Mouse (Mus musculus): ENCODE measurements around the gene Tspan4. TPM values are rescaled to one million over a fixed set of nuclear protein-coding genes. Genes with fewer than 3 reads are reported as not detected.

Gene Tspan4
- polyA plus RNA-seq, 1 experiment from 2014 or later, result 65.0 TPM

DNA sequence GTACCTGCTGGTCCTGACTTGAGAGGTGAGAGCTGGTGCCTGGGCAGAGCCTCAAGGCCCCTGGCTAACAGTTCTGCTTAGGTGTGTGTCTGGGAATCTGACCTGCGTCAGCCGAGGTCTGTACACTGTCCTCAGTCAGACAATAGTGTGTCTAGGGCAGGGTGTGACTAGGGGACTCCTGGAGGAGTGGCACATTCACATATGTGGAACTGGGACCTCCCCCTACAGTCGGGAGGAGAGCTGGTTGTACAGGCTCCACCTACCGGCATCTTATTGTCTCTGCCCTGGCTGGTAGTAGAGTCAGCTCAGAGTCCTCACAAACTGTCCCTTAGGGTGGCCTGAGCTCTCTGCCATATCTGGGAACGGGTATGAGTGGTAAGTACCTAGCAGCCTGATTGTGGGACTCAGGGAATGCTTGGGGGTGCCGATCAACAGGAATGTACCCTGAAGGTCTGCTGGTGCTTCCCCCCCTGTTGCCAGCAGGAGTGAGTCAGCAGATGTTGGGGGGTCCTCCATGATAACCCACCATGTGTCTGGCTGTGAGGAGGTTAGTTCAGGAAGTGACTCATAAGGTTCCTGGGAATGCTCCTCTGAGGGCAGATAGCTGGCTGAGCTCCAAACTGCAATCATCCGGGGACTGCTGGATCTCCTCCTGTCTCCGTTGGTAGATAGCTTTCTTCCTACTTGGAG lies 6.4 kb upstream of the Tspan4 start:
- Histone ChIP-seq H3K27ac (replicated peaks in 1 of 2; ENCODE audit: control insufficient read depth in 1 of 2, insufficient read depth in 1 of 2, low read depth in 2 of 2, low read length in 2 of 2) (peak overlapping the region; percentile 95 to 98), H3K4me3 (ENCODE audit: control insufficient read depth in 1 of 2, insufficient read depth in 1 of 2, low read depth in 1 of 2, low read length in 2 of 2) (peak overlapping the region; percentile 77 to 85), H3K4me2 (ENCODE audit: low read length) (peak overlapping the region; percentile 91), H3K9ac (ENCODE audit: low read length) (peak overlapping the region; percentile 96), H3K4me1 (ENCODE audit: control insufficient read depth in 2 of 2, insufficient read depth in 2 of 2, low read length in 2 of 2) (peaks cover 33 to 45% of the 10 kb centered on the region in 2 experiments), H3K9me3 (ENCODE audit: control insufficient read depth, low read length) (no peaks in the 10 kb centered on the region), H3K36me3 (ENCODE audit: control insufficient read depth, insufficient read depth, low read length) (peaks cover 38% of the 10 kb centered on the region), H3K27me3 (ENCODE audit: control insufficient read depth, insufficient read depth, low read length) (peaks cover 10% of the 10 kb centered on the region)
- peak; percentile 65 for ATAC-seq (ENCODE audit: insufficient number of reproducible peaks, insufficient read depth, low FRiP score, low read depth)
- 3% methylated on average over 8 of the region's 8 CpGs for WGBS

DNA sequence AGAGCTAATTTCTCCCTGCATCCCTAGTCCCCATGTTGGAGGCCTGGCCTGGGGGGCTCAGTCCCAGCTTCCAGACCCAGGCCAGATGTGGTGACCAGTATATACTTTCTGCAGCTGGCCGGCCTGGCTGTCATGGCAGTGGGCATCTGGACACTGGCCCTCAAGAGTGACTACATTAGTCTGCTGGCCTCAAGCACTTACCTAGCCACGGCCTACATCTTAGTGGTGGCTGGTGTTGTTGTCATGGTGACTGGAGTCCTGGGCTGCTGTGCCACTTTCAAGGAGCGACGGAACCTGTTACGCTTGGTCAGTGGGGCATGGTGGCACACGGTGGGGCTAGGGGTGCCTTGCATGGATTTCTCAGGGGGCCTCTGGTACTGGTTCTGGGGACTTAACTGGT lies 5.7 kb upstream of the Tspan4 start:
- no peaks in the 10 kb centered on the region for H3K9me3 ChIP-seq (ENCODE audit: control insufficient read depth, low read length)
- peaks cover 37 to 49% of the 10 kb centered on the region in 2 experiments for H3K4me1 ChIP-seq (ENCODE audit: control insufficient read depth in 2 of 2, insufficient read depth in 2 of 2, low read length in 2 of 2)
- peak overlapping the region; percentile 95 to 98 for H3K27ac ChIP-seq (replicated peaks in 1 of 2; ENCODE audit: control insufficient read depth in 1 of 2, insufficient read depth in 1 of 2, low read depth in 2 of 2, low read length in 2 of 2)
- H3K4me2 ChIP-seq (ENCODE audit: low read length), result peak overlapping the region; percentile 91
- peak overlapping the region; percentile 77 to 85; a peak in 2 of 4 replicates for H3K4me3 ChIP-seq (ENCODE audit: control insufficient read depth in 1 of 2, insufficient read depth in 1 of 2, low read depth in 1 of 2, low read length in 2 of 2)
- 87% methylated on average over 6 of the region's 6 CpGs for WGBS
- H3K9ac ChIP-seq (ENCODE audit: low read length), result peak overlapping the region; percentile 96
- ATAC-seq (ENCODE audit: insufficient number of reproducible peaks, insufficient read depth, low FRiP score, low read depth), result no peak
- H3K27me3 ChIP-seq (ENCODE audit: control insufficient read depth, insufficient read depth, low read length), result peaks cover 3% of the 10 kb centered on the region; the same call in 1 of the 2 replicates
- peaks cover 38% of the 10 kb centered on the region for H3K36me3 ChIP-seq (ENCODE audit: control insufficient read depth, insufficient read depth, low read length)

DNA sequence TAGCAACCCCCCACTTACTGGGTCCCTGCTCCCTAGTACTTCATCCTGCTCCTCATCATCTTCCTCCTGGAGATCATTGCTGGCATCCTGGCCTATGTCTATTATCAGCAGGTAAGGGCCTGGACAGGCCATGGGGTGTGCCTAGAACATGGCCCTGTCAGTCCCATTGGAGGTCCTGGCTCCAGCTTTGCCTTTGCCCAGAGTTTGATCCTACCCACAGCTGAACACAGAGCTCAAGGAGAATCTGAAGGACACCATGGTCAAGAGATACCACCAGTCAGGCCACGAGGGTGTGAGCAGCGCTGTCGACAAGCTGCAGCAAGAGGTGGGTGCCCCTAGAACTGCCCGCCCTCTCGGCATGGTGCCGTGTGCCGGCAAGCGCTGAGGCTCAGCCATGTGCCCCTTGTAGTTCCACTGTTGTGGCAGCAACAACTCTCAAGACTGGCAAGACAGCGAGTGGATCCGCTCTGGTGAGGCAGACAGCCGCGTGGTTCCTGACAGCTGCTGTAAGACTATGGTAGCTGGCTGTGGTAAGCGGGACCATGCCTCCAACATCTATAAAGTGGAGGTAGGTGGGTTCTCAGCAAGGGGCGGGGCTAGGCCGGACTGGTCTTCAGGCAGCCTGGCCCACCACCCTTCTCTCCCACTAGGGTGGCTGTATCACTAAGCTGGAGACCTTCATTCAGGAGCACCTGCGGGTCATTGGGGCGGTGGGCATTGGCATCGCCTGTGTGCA lies 5.0 kb upstream of the Tspan4 start:
- 84% methylated on average over 18 of the region's 18 CpGs for WGBS
- no peaks in the 10 kb centered on the region for H3K27me3 ChIP-seq (ENCODE audit: control insufficient read depth, insufficient read depth, low read length)
- H3K9me3 ChIP-seq (ENCODE audit: control insufficient read depth, low read length), result no peaks in the 10 kb centered on the region
- peak overlapping the region; percentile 96 for H3K9ac ChIP-seq (ENCODE audit: low read length)
- no peak overlapping the region for H3K4me3 ChIP-seq (ENCODE audit: control insufficient read depth in 1 of 2, insufficient read depth in 1 of 2, low read depth in 1 of 2, low read length in 2 of 2)
- H3K36me3 ChIP-seq (ENCODE audit: control insufficient read depth, insufficient read depth, low read length), result peaks cover 38% of the 10 kb centered on the region
- H3K27ac ChIP-seq (replicated peaks in 1 of 2; ENCODE audit: control insufficient read depth in 1 of 2, insufficient read depth in 1 of 2, low read depth in 2 of 2, low read length in 2 of 2), result peak overlapping the region in 1 of 2 experiments; percentile 98; a peak in 1 of 4 replicates
- no peak for ATAC-seq (ENCODE audit: insufficient number of reproducible peaks, insufficient read depth, low FRiP score, low read depth)
- peak overlapping the region; percentile 91 for H3K4me2 ChIP-seq (ENCODE audit: low read length)
- peaks cover 32 to 43% of the 10 kb centered on the region in 2 experiments for H3K4me1 ChIP-seq (ENCODE audit: control insufficient read depth in 2 of 2, insufficient read depth in 2 of 2, low read length in 2 of 2)

DNA sequence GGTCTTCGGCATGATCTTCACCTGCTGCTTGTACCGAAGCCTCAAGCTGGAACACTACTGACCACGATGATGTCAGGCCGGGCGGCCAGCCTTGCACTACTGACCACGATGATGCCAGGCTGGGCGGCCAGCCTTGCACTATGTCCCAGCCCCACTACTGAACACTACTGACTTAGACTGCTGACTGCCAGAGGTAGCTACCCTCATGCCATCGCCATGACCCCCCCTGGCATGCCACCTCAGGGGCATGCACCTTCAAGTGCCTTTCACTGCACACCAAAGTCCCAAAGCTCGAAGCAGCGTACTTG lies 4.4 kb upstream of the Tspan4 start:
- no peaks in the 10 kb centered on the region for H3K27me3 ChIP-seq (ENCODE audit: control insufficient read depth, insufficient read depth, low read length)
- H3K4me2 ChIP-seq (ENCODE audit: low read length), result no peak overlapping the region
- H3K4me1 ChIP-seq (ENCODE audit: control insufficient read depth in 2 of 2, insufficient read depth in 2 of 2, low read length in 2 of 2), result peaks cover 32 to 39% of the 10 kb centered on the region in 2 experiments
- no peak for ATAC-seq (ENCODE audit: insufficient number of reproducible peaks, insufficient read depth, low FRiP score, low read depth)
- 91% methylated on average over 10 of the region's 10 CpGs for WGBS
- peaks cover 38% of the 10 kb centered on the region for H3K36me3 ChIP-seq (ENCODE audit: control insufficient read depth, insufficient read depth, low read length)
- H3K9ac ChIP-seq (ENCODE audit: low read length), result no peak overlapping the region
- H3K9me3 ChIP-seq (ENCODE audit: control insufficient read depth, low read length), result no peaks in the 10 kb centered on the region
- H3K4me3 ChIP-seq (ENCODE audit: control insufficient read depth in 1 of 2, insufficient read depth in 1 of 2, low read depth in 1 of 2, low read length in 2 of 2), result no peak overlapping the region
- no peak overlapping the region for H3K27ac ChIP-seq (replicated peaks in 1 of 2; ENCODE audit: control insufficient read depth in 1 of 2, insufficient read depth in 1 of 2, low read depth in 2 of 2, low read length in 2 of 2)

DNA sequence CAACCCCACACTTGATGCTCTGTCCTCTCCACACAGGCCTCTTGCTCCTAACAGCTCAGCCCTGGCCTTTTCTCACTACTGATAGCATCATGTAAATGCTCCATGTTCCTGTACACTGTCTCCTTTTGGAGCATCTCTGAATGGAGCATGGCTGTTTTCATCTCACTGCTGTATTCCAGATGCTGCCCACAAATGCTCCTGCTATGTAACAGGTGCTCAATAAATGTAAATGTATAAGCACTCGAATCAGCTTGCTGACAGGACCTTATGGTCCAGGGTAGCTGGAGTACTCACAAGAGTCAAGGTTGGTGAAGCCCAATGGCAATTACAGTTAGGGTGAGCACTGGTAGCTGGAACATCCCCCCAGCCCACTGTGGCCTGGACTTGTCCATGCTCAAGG lies 3.8 kb upstream of the Tspan4 start:
- 93% methylated on average over 1 of the region's 1 CpGs for WGBS
- ATAC-seq (ENCODE audit: insufficient number of reproducible peaks, insufficient read depth, low FRiP score, low read depth), result no peak
- H3K9ac ChIP-seq (ENCODE audit: low read length), result no peak overlapping the region
- no peaks in the 10 kb centered on the region for H3K9me3 ChIP-seq (ENCODE audit: control insufficient read depth, low read length)
- no peak overlapping the region for H3K27ac ChIP-seq (replicated peaks in 1 of 2; ENCODE audit: control insufficient read depth in 1 of 2, insufficient read depth in 1 of 2, low read depth in 2 of 2, low read length in 2 of 2)
- no peaks in the 10 kb centered on the region for H3K27me3 ChIP-seq (ENCODE audit: control insufficient read depth, insufficient read depth, low read length)
- no peak overlapping the region for H3K4me3 ChIP-seq (ENCODE audit: control insufficient read depth in 1 of 2, insufficient read depth in 1 of 2, low read depth in 1 of 2, low read length in 2 of 2)
- H3K4me1 ChIP-seq (ENCODE audit: control insufficient read depth in 2 of 2, insufficient read depth in 2 of 2, low read length in 2 of 2), result peaks cover 38 to 45% of the 10 kb centered on the region in 2 experiments
- H3K36me3 ChIP-seq (ENCODE audit: control insufficient read depth, insufficient read depth, low read length), result peaks cover 38% of the 10 kb centered on the region
- no peak overlapping the region for H3K4me2 ChIP-seq (ENCODE audit: low read length)

DNA sequence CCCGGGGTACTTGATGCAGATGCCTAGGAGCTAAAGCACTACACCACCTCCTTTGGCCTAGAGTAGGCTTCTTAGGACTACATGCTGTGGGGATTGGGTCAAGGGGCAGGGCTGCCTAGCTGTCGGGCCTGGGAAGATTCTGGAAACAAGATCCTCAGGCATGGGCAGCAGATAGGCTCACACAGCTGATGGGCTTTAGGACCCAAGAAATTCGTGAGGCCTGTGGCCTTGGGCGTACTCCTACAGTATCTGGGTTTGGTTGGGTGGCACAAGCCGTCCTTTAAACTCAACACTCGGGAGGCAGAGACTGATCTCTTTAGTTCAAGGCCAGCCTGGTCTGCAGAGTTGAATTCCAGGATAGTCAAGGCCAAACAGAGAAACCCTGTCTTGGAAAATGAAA lies 2.8 kb upstream of the Tspan4 start:
- no peak overlapping the region for H3K4me3 ChIP-seq (ENCODE audit: control insufficient read depth in 1 of 2, insufficient read depth in 1 of 2, low read depth in 1 of 2, low read length in 2 of 2)
- no peaks in the 10 kb centered on the region for H3K27me3 ChIP-seq (ENCODE audit: control insufficient read depth, insufficient read depth, low read length)
- ATAC-seq (ENCODE audit: insufficient number of reproducible peaks, insufficient read depth, low FRiP score, low read depth), result no peak
- H3K36me3 ChIP-seq (ENCODE audit: control insufficient read depth, insufficient read depth, low read length), result peaks cover 38% of the 10 kb centered on the region
- no peak overlapping the region for H3K4me2 ChIP-seq (ENCODE audit: low read length)
- peaks cover 41 to 47% of the 10 kb centered on the region in 2 experiments for H3K4me1 ChIP-seq (ENCODE audit: control insufficient read depth in 2 of 2, insufficient read depth in 2 of 2, low read length in 2 of 2)
- H3K27ac ChIP-seq (replicated peaks in 1 of 2; ENCODE audit: control insufficient read depth in 1 of 2, insufficient read depth in 1 of 2, low read depth in 2 of 2, low read length in 2 of 2), result no peak overlapping the region
- no peaks in the 10 kb centered on the region for H3K9me3 ChIP-seq (ENCODE audit: control insufficient read depth, low read length)
- H3K9ac ChIP-seq (ENCODE audit: low read length), result no peak overlapping the region
- WGBS, result 78% methylated on average over 6 of the region's 6 CpGs

DNA sequence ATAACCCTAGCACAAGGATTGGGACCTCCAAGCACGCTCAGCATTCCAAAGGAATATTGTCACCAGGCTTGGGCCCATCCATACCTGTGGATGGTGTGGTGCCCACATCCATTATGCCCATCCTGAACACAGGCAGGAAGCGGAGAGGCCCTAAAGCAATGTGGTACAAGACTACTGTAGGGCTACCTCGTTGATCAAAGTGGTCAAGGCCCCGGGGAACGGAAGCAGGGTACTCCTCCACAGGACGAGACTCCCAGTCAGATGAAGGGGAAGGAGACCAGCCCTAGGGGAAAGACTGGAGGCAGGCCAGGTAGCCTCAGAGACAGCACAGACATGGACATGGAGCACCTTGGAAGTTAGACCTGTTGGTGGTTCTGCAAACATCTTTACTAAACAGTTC lies 2.3 kb upstream of the Tspan4 start:
- Histone ChIP-seq H3K9me3 (ENCODE audit: control insufficient read depth, low read length) (no peaks in the 10 kb centered on the region), H3K4me3 (ENCODE audit: control insufficient read depth in 1 of 2, insufficient read depth in 1 of 2, low read depth in 1 of 2, low read length in 2 of 2) (no peak overlapping the region), H3K9ac (ENCODE audit: low read length) (no peak overlapping the region), H3K36me3 (ENCODE audit: control insufficient read depth, insufficient read depth, low read length) (peaks cover 38% of the 10 kb centered on the region), H3K27me3 (ENCODE audit: control insufficient read depth, insufficient read depth, low read length) (no peaks in the 10 kb centered on the region), H3K4me2 (ENCODE audit: low read length) (no peak overlapping the region), H3K27ac (replicated peaks in 1 of 2; ENCODE audit: control insufficient read depth in 1 of 2, insufficient read depth in 1 of 2, low read depth in 2 of 2, low read length in 2 of 2) (no peak overlapping the region), H3K4me1 (ENCODE audit: control insufficient read depth in 2 of 2, insufficient read depth in 2 of 2, low read length in 2 of 2) (peaks cover 44 to 52% of the 10 kb centered on the region in 2 experiments)
- 80% methylated on average over 6 of the region's 6 CpGs for WGBS
- no peak for ATAC-seq (ENCODE audit: insufficient number of reproducible peaks, insufficient read depth, low FRiP score, low read depth)
